Mouse (Mus musculus) lung, postnatal 36 days (tissue): ENCODE results near the gene Fastkd1.
"Not testable (repeated sequence)": the region's sequence is repeated elsewhere in the genome, so short reads cannot be mapped to it uniquely, and the experiment has no call there.

ENCODE experiments used
- DNase-seq: peaks from one replicate; pipeline ENCODE4 v3.0.0; 2022; ENCODE audit warnings: mixed read lengths

Gene Fastkd1

GRCm38 (mm10) chr2:69668414-69668813 lies 44.9 kb downstream of the Fastkd1 start:
- no peak for DNase-seq

- no peak for DNase-seq
Observed at GRCm38 (mm10) chr2:69667656-69668055, 45.7 kb downstream of the Fastkd1 start.

GRCm38 (mm10) chr2:69663827-69664476 lies 49.4 kb downstream of the Fastkd1 start:
- no peak for DNase-seq

- DNase-seq, result no peak
Observed at GRCm38 (mm10) chr2:69659326-69659725, 54.0 kb downstream of the Fastkd1 start.

GRCm38 (mm10) chr2:69649716-69650115 lies 63.6 kb downstream of the Fastkd1 start:
- no peak for DNase-seq

GRCm38 (mm10) chr2:69646726-69647490 lies 66.4 kb downstream of the Fastkd1 start, which contains the start of gene Bbs5:
Bbs5 (plus strand) TSS chr2:69647171.
- peak; percentile 95 for DNase-seq

GRCm38 (mm10) chr2:69644968-69645617 lies 68.2 kb downstream of the Fastkd1 start:
- DNase-seq, result no peak

- no peak for DNase-seq
Observed at GRCm38 (mm10) chr2:69640100-69640499, 73.2 kb downstream of the Fastkd1 start.

- DNase-seq, result not testable (repeated sequence)
Observed at GRCm38 (mm10) chr2:69637989-69638388, 75.3 kb downstream of the Fastkd1 start.
